Mouse (Mus musculus): ENCODE measurements around the gene Tmem145. TPM values are rescaled to one million over a fixed set of nuclear protein-coding genes. Genes with fewer than 3 reads are reported as not detected.
"Not testable (repeated sequence)": the region's sequence is repeated elsewhere in the genome, so short reads cannot be mapped to it uniquely, and the experiment has no call there.

The Tmem145 gene
- total RNA-seq, 2 experiments from 2014 or later: 70.9 to 76.8 TPM

DNA sequence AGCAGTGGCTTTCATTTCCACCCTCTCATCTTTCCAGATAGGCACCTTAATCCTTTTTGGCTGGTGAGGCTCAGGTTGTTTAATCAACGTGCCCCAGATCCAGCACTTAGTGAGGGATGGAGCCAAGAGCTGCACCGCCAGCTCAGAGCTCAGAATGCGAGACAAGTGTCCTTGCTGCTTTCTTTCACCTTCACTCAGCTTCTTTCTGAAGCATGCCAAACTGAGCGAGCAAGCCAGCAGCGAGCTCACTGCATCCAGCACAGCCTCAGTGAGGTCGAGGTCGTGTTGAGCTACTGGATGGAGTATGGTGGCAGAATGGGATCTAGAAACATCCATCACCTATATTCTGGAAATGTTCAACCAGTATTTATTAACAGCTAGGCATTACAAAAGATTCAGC is 7.4 kb downstream of the Tmem145 start:
- intact Hi-C loops (cut with DNase I): loop anchor here (10.0 kb wide), 1 partner anchor 229 kb away; no protein-coding TSS in a partner anchor
- DNase-seq (ENCODE audit: low spot score in 2 of 2): no peak

DNA sequence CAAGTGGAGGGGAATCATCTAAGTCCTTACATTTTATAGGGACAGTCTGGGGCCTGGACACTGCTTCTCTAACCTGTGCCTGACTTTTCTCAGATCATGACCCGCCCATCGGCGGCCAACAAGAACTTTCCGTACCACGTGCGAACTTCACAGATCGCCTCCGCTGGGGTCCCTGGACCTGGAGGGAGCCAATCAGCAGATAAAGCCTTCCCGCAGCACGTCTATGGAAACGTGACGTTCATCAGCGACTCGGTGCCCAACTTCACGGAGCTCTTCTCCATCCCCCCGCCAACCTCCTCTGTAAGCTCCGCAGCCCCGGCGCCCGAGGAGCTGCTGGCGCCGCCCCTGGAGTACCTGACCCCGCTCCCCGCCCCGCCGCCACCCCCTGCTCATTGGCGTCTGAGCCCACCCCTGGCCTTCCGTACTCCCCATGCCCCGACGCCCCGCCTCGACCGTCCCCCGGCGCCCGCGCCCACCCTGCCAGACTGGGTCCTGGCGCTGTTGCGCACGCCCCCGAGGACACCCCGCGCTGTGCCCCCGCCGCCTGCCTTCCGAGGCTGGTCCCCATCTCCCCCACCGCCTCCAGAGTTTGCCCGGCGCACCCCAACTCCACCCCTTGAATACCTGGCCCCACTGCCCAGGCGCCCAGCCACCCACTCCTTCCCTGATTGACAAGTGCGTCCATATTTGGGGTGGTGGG is 8.8 kb downstream of the Tmem145 start:
- no peak for DNase-seq (ENCODE audit: low spot score in 2 of 2)
- intact Hi-C loops (cut with DNase I): loop anchor here (5.0 to 10.0 kb wide), 2 partner anchors 32 to 230 kb away; no protein-coding TSS in a partner anchor

DNA sequence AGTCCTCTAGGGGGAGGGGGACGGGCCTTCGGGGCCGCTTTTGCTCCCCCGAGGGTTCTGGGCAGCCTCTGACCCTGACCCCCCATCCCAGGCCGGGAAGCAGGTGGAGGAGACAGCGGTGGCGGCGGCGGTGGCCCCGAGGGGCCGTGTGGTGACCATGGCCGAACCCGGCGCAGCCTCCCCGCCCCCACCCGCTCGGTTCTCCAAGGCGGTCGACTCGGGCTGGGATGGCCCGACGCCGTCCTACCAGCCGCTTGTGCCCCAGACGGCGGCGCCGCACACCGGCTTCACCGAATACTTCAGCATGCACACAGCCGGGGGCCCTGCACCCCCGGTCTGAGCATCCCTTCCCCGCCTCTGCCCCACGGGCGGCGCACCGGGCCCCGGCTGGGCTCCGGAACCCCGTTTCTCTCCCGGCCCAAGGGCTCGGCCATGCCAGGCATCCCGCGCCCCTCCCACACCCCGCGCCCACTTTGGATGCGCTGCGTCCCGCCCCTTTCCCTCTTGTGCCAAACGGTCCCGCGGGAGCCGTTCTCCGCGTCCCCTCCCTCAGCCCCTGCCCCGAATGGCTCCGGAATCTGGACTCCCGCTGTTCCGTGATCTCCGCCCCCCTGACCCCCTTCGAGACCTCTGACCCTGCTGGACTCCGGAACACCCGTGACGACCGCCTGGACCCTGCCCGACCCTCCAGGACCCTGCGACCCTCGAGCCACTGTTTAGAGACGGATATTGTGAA is 9.6 kb downstream of the Tmem145 start:
- no peak for DNase-seq (ENCODE audit: low spot score in 2 of 2)
- intact Hi-C loops (cut with DNase I): loop anchor here (2.0 to 10.0 kb wide), 3 partner anchors 33 to 231 kb away; no protein-coding TSS in a partner anchor

DNA sequence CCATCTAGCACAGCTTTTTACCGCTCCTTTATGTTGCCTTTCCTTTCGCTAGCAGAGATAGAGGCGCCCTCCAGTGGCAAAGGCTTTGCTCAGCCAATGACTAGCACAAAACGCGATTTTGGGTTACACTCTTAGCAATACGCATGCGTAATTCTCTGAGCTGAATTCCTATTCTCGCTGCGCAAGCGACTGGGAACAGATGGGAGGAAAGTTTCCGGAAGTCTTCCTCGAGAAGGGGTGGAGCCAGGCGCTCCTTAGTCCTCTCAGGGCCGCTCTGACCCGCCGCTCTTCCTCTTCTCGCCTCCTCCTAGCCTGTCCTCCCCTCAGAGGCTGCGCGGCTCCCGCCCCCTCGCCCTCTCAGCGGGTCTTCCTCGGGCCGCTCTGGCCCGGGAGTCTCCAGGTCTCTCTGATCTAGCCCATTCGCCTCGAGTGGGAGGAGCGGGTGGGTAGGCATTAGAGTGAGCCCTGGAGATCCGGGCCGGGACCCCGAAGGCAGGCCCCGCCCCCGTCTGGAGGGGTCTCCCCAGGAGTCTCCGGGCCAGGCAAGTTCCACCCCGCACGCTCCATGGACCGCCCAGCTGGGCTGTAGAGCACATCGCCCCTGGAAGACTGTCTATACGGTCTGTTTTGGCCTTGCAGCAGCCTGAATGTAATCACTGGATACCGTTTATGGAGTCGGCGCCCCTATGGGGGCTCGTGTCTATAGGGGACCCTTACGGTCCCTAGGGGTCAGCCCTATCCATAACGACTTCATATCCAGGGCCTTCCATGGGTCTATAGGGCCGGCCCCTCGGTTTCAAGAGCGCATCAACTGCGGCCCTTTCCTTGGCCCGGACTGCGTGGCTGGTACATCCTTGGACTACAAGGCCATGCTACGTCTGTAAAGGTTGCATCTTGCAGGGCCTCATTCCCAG is 10.9 kb downstream of the Tmem145 start, which contains the start of gene Megf8:
TSS of gene Megf8 (plus strand) at position 633 of the 914 bp plus-strand sequence.
- intact Hi-C loops (cut with DNase I): loop anchor here (2.0 to 10.0 kb wide), 3 partner anchors 34 to 232 kb away; no protein-coding TSS in a partner anchor
- peak; percentile 98 to 99 for DNase-seq (ENCODE audit: low spot score in 2 of 2)

DNA sequence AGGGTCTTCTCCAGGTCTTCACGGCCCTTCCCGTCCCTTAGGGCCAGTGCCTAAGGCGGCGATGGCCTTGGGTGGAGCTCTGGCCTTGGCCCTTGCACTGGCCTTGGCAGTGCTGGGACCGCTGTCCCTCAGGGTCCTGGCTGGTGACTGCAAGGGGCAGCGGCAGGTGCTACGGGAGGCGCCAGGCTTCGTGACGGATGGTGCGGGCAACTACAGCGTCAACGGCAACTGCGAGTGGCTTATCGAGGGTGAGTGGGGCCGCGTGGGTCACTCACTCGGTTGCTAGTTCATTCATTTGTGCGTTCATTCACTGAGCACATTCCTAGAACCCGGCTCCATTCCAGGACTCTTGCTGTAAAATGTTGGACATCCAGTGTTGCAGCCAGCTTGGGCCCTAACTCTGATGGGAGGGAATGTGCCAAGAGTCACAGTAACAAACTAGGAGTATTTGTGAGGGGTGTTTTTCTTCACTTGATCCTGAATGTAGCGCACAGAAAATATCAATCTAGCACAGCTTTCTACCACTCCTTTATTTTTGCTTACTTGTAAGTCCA is 11.6 kb downstream of the Tmem145 start:
- DNase-seq (ENCODE audit: low spot score in 2 of 2): no peak

DNA sequence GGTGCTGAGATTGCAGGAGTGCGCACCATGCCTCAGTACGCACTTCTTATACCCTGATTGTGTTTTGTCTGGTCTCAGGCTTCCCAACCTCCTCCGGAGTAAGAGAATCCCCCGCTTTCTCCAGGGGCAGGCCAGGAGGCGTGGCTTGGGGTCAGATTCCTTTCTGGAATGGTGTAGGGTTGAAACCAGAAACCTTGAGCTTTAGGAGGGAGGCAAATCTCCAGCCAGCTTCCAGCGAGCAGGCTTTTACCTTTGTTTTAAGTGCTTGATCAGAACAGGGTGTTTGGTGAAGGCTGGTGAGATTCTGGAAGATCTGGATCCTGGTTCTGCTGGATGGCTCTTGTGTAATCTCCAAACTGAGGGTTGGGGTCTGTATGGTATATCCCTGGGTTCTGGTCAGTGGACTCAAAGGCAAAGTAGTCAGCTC is 16.2 kb downstream of the Tmem145 start:
- intact Hi-C loops (cut with DNase I): loop anchor here (5.0 kb wide), 1 partner anchor 55 kb away; no protein-coding TSS in a partner anchor
- no peak for DNase-seq (ENCODE audit: low spot score in 2 of 2)

More for the DNA sequence above, 11.6 kb downstream of the Tmem145 start:
- intact Hi-C loops (cut with DNase I): loop anchor here (2.0 to 10.0 kb wide), 3 partner anchors 35 to 233 kb away; no protein-coding TSS in a partner anchor

DNA sequence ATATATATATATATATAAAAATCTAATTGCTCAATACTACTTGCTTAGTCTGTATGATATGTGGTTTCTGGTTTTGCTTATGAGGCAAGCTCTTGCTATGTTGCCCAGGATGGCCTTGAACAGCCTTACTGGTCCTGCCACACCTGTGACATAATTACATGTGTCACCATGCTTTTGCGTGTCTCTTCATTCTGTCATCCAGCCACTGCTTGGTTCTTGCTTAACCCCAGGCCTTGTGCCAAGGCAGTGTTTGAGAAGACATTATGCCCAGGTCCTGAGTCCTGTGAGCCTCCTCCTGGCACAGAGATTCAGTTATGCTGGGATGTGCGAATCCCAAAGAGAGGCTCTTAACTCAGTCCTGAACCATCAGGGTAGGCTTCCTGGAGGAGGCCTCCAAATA is 17.3 kb downstream of the Tmem145 start:
- DNase-seq (ENCODE audit: low spot score in 2 of 2): no peak
- intact Hi-C loops (cut with DNase I): loop anchor here (5.0 kb wide), 1 partner anchor 54 kb away; no protein-coding TSS in a partner anchor

DNA sequence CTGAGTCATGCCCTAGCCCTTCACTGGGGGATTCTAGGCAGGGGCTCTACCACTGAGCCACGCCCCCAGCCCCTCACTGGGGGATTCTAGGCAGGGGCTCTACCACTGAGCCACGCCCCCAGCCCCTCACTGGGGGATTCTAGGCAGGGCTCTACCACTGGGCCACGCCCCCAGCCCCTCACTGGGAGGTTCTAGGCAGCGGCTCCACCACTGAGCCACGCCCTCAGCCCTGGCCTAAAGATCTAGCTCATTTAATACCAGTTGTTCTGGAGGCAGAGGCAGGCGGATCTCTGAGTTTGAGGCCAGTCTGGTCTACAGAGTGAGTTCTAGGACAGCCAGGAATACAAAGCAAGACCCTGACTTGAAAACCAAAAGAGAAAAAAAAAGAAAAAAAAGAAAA is 19.5 kb downstream of the Tmem145 start:
- DNase-seq (ENCODE audit: low spot score in 2 of 2); intact Hi-C loops (cut with DNase I): not testable (repeated sequence)

DNA sequence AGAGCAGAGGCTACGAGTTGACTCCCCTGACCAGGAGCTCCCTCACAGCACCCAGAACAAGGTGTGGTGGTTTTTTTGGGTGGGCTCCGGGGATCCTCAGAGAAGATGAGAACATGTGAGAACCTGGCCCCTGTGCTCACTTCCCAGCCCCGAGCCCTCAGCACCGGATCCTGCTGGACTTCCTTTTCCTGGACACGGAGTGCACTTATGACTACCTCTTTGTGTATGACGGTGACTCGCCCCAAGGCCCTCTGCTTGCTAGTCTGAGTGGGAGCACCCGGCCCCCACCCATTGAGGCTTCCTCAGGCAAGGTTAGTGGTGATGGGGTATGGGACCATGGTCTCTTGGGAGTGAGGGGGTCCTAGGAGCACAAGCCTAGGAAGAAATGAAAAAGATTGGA is 20.3 kb downstream of the Tmem145 start:
- intact Hi-C loops (cut with DNase I): no loop called here
- DNase-seq (ENCODE audit: low spot score in 2 of 2): no peak

DNA sequence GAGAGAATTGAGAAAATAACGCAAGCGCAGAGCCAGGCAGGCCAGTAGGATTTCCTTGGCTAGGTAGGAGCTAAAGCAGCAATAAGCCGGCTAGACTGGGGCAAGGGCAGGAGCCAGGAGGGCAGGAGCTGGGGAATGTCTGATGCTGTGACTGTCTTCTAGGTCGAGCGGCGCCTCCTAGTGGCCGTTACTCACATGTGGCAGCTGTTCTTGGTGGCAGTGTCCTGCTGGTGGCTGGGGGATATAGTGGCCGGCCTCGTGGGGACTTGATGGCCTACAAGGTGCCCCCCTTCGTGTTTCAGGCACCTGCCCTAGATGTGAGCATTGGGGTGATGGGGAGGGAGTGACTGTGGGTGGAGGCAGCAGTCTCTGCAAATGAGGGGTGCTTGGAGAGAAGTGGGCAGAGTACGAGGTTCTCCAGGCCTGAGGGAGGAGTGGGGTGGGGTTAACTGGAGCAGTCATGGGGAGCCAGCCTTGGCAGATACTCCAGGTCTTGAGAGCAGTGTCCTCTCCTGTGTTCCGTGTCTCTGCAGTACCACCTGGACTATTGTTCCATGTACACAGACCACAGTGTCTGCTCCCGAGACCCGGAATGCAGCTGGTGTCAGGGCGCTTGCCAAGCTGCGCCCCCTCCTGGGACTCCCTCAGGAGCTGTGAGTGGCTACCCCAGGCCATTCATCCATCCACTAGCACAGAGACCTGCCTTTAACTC is 27.8 kb downstream of the Tmem145 start:
- peak; percentile 70 to 84 for DNase-seq (ENCODE audit: low spot score in 2 of 2)
- intact Hi-C loops (cut with DNase I): no loop called here

DNA sequence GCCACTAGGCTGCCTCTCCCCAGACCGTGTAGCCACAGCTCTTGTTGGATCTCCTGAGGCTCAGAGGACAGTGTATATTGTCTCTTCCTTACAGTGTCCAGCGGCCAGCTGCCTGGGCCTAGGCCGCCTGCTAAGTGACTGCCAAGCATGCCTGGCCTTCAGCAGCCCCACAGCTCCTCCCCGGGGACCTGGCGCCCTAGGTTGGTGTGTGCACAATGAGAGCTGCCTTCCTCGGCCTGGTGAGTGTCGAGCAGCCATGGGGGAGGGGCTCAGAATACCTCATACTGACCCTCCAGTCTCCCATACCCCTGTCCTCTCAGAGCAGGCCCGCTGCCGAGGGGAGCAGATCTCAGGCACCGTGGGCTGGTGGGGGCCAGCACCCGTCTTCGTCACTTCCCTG is 28.6 kb downstream of the Tmem145 start:
- intact Hi-C loops (cut with DNase I): no loop called here
- no peak for DNase-seq (ENCODE audit: low spot score in 2 of 2)

DNA sequence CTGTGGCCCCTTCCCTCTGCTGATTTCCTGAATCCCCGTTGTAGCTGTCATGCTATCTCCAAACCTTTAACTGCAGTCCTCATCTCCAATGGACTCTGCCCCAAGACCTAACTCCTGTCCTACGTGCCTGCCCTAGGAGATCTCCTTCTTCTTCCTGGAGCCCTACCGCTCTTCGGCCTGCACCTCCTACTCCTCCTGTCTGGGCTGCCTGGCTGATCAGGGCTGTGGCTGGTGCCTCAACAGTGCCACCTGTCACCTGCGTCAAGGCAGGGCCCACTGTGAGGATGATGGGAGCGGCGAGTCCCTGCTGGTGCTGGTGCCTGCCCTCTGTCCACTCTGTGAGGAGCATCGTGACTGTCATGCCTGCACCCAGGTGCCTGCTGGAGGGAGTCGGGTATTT is 33.4 kb downstream of the Tmem145 start:
- no peak for DNase-seq (ENCODE audit: low spot score in 2 of 2)
- intact Hi-C loops (cut with DNase I): no loop called here

DNA sequence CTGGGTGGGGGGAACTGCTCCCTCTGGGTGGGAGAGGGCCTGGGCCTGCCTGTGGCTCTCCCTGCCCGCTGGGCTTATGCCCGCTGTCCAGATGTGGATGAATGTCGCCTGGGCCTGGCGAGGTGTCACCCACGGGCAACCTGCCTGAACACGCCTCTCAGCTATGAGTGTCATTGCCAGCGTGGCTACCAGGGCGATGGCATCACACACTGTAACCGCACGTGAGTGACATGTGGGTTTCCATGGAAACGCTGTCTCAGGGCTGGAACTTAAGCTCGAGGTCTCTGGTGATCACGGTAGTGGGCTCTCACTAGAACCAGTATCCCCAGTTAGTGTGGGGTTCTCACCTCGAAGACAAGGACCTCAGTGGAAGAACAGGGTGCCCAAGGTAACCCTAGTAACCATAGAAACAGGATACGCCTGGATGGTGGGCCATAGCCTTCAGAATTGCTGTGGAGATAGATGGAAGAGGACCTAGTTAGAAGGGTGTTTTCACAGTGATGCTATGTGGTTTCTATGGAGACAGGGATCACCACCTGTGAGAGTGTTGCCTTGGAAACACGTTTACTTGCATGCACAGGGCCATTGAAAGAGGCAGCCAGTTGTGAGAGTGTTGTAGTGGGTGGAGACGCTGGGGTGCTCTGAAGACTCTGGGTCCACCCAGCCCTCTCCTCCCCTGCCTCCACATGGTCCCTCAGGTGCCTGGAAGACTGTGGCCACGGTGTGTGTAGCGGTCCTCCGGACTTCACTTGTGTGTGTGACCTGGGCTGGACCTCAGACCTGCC is 35.3 kb downstream of the Tmem145 start:
- DNase-seq (ENCODE audit: low spot score in 2 of 2): peak; percentile 58 to 90
- intact Hi-C loops (cut with DNase I): no loop called here

DNA sequence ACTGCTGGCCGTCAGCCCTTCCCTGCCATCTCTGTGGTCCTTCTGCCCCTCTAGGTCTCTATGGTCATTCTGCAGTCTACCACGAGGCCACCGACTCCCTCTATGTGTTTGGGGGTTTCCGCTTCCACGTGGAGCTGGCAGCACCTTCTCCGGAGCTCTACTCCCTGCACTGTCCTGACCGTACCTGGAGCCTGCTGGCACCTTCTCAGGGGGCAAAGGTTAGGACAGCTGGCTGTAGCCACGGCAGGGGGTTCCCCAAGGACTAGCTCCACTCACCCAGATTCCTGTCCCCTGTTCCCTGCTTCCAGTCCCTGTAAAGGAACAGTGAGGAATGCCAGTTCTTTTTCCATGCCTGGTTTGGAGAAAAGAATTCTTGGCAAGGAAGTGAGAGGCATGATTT is 43.0 kb downstream of the Tmem145 start:
- intact Hi-C loops (cut with DNase I): no loop called here
- DNase-seq (ENCODE audit: low spot score in 2 of 2): no peak

DNA sequence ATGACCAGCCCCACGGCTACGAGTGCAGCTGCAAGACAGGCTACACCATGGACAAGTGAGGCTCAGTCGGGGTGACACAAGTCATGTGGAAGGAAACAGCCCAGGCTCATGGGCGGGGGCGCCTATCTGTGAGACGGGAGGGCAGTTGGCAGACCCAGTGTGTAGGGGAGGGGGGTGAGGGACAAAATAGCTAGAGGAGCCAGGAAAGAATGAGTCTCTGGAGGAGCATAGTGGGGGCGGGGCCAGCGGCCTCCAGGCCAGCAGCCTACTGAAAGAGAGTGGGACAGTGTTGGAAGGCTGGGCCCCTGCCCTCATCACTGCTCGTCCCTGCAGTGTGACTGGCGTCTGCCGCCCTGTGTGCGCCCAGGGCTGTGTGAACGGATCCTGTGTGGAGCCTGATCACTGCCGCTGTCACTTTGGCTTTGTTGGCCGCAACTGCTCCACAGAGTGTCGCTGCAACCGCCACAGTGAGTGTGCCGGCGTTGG is 52.9 kb downstream of the Tmem145 start:
- intact Hi-C loops (cut with DNase I): no loop called here
- DNase-seq (ENCODE audit: low spot score in 2 of 2): no peak

DNA sequence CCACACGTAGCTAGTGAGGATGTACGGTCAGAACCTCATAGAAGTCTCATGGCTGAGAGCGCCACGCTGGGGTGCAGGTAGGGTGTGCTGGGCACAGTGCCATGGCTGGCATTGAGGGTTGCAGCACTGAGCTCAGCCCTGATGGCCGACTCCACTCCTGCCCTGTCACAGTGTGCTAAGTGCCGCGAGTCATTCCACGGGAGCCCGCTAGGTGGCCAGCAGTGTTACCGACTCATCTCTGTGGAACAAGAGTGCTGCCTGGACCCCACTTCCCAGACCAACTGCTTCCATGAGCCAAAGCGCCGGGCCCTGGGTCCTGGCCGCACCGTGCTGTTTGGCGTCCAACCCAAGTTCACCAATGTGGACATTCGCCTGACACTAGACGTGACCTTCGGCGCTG is 57.2 kb downstream of the Tmem145 start:
- no peak for DNase-seq (ENCODE audit: low spot score in 2 of 2)
- intact Hi-C loops (cut with DNase I): no loop called here

DNA sequence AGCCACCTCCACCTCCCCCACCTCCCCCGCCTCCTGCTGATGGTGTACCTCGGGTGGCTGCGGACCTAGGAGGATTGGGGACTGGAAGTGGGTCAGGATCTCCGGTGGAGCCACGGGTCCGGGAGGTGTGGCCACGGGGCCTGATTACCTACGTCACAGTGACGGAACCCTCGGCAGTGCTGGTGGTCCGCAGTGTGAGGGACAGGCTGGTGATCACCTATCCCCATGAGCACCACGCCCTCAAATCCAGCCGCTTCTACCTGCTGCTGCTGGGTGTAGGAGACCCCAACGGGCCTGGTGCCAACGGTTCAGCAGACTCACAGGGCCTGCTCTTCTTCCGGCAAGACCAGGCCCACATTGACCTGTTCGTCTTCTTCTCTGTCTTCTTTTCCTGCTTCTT is 57.7 kb downstream of the Tmem145 start:
- intact Hi-C loops (cut with DNase I): no loop called here
- no peak for DNase-seq (ENCODE audit: low spot score in 2 of 2)

Data from left cerebral cortex, postnatal 14 days (tissue).